Mouse (Mus musculus): ENCODE measurements around the gene Ephb1. TPM values are rescaled to one million over a fixed set of nuclear protein-coding genes. Genes with fewer than 3 reads are reported as not detected.
A peak's percentile ranks its signal among the peaks of the same experiment; 100 is the strongest.

The Ephb1 gene
- polyA plus RNA-seq, 1 experiment from 2014 or later = 6.1 TPM

DNA sequence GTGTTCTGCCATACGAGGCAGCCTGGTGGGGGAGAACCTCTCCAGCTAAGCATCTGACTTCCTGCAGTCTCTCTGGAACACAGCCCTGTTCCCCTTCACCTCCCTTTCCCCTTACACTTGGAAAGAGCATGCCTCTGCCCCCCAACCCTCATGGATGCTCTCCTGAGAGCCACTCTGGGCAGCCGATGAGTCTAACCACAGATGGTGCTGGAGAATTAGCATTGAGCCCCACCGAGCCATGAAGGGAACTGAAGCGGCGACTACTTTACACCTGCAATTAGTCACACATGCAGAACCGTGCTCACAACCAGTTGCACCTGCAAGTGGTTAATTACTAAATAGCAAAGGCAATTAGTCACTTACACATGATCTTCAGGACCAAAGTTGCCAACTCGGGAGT is 184.8 kb downstream of the Ephb1 start:
- no peaks in the 10 kb centered on the region for H3K4me1 ChIP-seq
- DNase-seq (ENCODE audit: low spot score) = no peak
- no peaks in the 10 kb centered on the region for H3K36me3 ChIP-seq (replicated peaks)
- no peaks in the 10 kb centered on the region for H3K27me3 ChIP-seq (replicated peaks; ENCODE audit: low read depth, poor library complexity, severe bottlenecking)
- WGBS = 84% methylated on average over 7 of the region's 7 CpGs
- no peak overlapping the region for H3K4me3 ChIP-seq
- H3K27ac ChIP-seq (replicated peaks) = no peak overlapping the region
- no peaks in the 10 kb centered on the region for H3K9me3 ChIP-seq

DNA sequence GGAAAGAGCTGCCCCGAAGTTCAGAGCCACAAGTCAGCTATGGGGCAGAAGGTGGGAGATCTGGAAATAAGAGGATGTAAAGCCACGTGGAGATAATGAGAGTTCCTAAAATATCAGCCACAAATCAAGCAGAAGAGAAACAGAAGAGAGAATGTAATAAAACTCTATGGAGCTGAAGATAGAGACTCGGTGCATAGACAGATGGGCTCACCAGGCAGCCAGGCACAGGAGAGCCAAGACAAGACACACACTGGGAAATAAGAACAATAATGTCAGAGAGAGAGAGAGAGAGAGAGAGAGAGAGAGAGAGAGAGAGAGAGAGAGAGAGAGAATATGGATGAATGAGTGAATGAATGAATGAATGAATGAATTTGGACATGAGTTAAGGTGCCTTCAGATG is 198.6 kb downstream of the Ephb1 start:
- 85% methylated on average over 3 of the region's 3 CpGs for WGBS
- DNase-seq (ENCODE audit: low spot score) = no peak
- Histone ChIP-seq H3K27me3 (replicated peaks; ENCODE audit: low read depth, poor library complexity, severe bottlenecking) (no peaks in the 10 kb centered on the region), H3K4me3 (no peak overlapping the region), H3K4me1 (0 out of 2 replicates have a peak, but pooled peaks cover 2% of the 10 kb centered on the region), H3K9me3 (no peaks in the 10 kb centered on the region), H3K36me3 (replicated peaks) (no peaks in the 10 kb centered on the region), H3K27ac (replicated peaks) (no peak overlapping the region)

DNA sequence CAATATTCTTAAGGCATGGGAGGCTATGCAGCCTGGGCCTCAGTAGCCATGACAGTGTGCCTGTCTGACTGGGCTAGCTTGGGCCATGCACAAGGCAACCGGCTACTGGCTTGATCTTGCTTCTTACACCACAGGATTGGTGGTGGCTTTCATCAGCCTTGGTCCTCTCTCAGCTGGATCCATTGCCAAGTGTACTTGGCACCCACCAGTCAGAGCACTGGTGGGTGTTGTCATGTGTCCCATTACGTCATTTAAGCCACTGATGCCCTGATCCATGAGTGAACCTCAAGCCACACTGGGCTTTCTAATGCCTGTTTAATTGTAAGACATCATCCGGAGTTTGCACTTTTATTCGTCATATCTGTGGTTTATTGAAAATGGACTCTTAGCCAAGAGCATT is 215.3 kb downstream of the Ephb1 start:
- no peaks in the 10 kb centered on the region for H3K4me1 ChIP-seq
- no peaks in the 10 kb centered on the region for H3K27me3 ChIP-seq (replicated peaks; ENCODE audit: low read depth, poor library complexity, severe bottlenecking)
- H3K27ac ChIP-seq (replicated peaks) = no peak overlapping the region
- WGBS = 88% methylated on average over 4 of the region's 4 CpGs
- DNase-seq (ENCODE audit: low spot score) = no peak
- H3K4me3 ChIP-seq = no peak overlapping the region
- H3K36me3 ChIP-seq (replicated peaks) = no peaks in the 10 kb centered on the region
- no peaks in the 10 kb centered on the region for H3K9me3 ChIP-seq

GRCm38 (mm10) chr9:102138671-102139070 is 215.8 kb downstream of the Ephb1 start:
- no peak for DNase-seq (ENCODE audit: low spot score)
- no peak overlapping the region for H3K27ac ChIP-seq (replicated peaks)
- WGBS = 91% methylated on average over 7 of the region's 7 CpGs

DNA sequence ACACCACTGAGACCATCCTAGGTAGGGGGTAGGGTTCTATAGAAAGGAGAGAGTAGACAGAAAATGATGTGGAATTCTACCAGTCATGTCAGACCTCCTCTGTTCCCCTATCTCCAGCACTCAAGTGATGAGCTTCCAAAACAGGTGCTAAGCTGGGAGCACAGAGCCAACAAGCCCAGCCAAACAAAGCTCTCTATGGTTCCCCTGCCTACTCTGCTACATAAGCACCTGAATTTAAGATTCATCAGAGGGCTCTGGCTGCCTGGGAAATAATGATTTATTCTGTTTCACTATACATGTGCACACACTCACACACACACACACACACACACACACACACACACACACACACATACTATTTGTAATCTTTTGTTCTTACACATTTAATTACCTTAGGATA is 216.3 kb downstream of the Ephb1 start:
- Histone ChIP-seq H3K9me3 (no peaks in the 10 kb centered on the region), H3K27me3 (replicated peaks; ENCODE audit: low read depth, poor library complexity, severe bottlenecking) (no peaks in the 10 kb centered on the region), H3K4me3 (no peak overlapping the region), H3K36me3 (replicated peaks) (no peaks in the 10 kb centered on the region), H3K27ac (replicated peaks) (no peak overlapping the region), H3K4me1 (no peaks in the 10 kb centered on the region)
- DNase-seq (ENCODE audit: low spot score) = no peak

More at GRCm38 (mm10) chr9:102138671-102139070, 215.8 kb downstream of the Ephb1 start:
- H3K36me3 ChIP-seq (replicated peaks) = no peaks in the 10 kb centered on the region
- H3K9me3 ChIP-seq = no peaks in the 10 kb centered on the region
- no peaks in the 10 kb centered on the region for H3K27me3 ChIP-seq (replicated peaks; ENCODE audit: low read depth, poor library complexity, severe bottlenecking)
- no peaks in the 10 kb centered on the region for H3K4me1 ChIP-seq
- H3K4me3 ChIP-seq = no peak overlapping the region

- no peak overlapping the region for H3K27ac ChIP-seq (replicated peaks)
- H3K4me1 ChIP-seq = peaks cover 13% of the 10 kb centered on the region
- H3K36me3 ChIP-seq (replicated peaks) = no peaks in the 10 kb centered on the region
- DNase-seq (ENCODE audit: low spot score) = no peak
- no peak overlapping the region for H3K4me3 ChIP-seq
- H3K27me3 ChIP-seq (replicated peaks; ENCODE audit: low read depth, poor library complexity, severe bottlenecking) = no peaks in the 10 kb centered on the region
- no peaks in the 10 kb centered on the region for H3K9me3 ChIP-seq
Observed at GRCm38 (mm10) chr9:102130506-102130905, 224.0 kb downstream of the Ephb1 start.

- DNase-seq (ENCODE audit: low spot score) = no peak
- Histone ChIP-seq H3K9me3 (no peaks in the 10 kb centered on the region), H3K4me3 (no peak overlapping the region), H3K36me3 (replicated peaks) (no peaks in the 10 kb centered on the region), H3K27me3 (replicated peaks; ENCODE audit: low read depth, poor library complexity, severe bottlenecking) (no peaks in the 10 kb centered on the region), H3K27ac (replicated peaks) (no peak overlapping the region), H3K4me1 (peaks cover 41% of the 10 kb centered on the region)
- 62% methylated on average over 3 of the region's 3 CpGs for WGBS
Observed at GRCm38 (mm10) chr9:102126510-102126909, 228.0 kb downstream of the Ephb1 start.

GRCm38 (mm10) chr9:102122880-102123453 is 231.5 kb downstream of the Ephb1 start:
- Histone ChIP-seq H3K27me3 (replicated peaks; ENCODE audit: low read depth, poor library complexity, severe bottlenecking) (no peaks in the 10 kb centered on the region), H3K27ac (replicated peaks) (no peak overlapping the region), H3K4me1 (peaks cover 41% of the 10 kb centered on the region), H3K4me3 (no peak overlapping the region), H3K36me3 (replicated peaks) (no peaks in the 10 kb centered on the region), H3K9me3 (no peaks in the 10 kb centered on the region)
- peak; percentile 25 for DNase-seq (ENCODE audit: low spot score)
- 17% methylated on average over 4 of the region's 4 CpGs for WGBS

GRCm38 (mm10) chr9:102119422-102119821 is 235.1 kb downstream of the Ephb1 start:
- DNase-seq (ENCODE audit: low spot score) = no peak
- H3K9me3 ChIP-seq = no peaks in the 10 kb centered on the region
- H3K4me1 ChIP-seq = peaks cover 19% of the 10 kb centered on the region
- no peak overlapping the region for H3K4me3 ChIP-seq
- no peaks in the 10 kb centered on the region for H3K27me3 ChIP-seq (replicated peaks; ENCODE audit: low read depth, poor library complexity, severe bottlenecking)
- no peaks in the 10 kb centered on the region for H3K36me3 ChIP-seq (replicated peaks)
- WGBS = 87% methylated on average over 3 of the region's 3 CpGs
- no peak overlapping the region for H3K27ac ChIP-seq (replicated peaks)

- Histone ChIP-seq H3K4me3 (no peak overlapping the region), H3K9me3 (no peaks in the 10 kb centered on the region), H3K27me3 (replicated peaks; ENCODE audit: low read depth, poor library complexity, severe bottlenecking) (no peaks in the 10 kb centered on the region), H3K36me3 (replicated peaks) (no peaks in the 10 kb centered on the region), H3K27ac (replicated peaks) (no peak overlapping the region), H3K4me1 (no peaks in the 10 kb centered on the region)
- no peak for DNase-seq (ENCODE audit: low spot score)
- 91% methylated on average over 10 of the region's 10 CpGs for WGBS
Observed at GRCm38 (mm10) chr9:102115326-102115725, 239.2 kb downstream of the Ephb1 start.

DNA sequence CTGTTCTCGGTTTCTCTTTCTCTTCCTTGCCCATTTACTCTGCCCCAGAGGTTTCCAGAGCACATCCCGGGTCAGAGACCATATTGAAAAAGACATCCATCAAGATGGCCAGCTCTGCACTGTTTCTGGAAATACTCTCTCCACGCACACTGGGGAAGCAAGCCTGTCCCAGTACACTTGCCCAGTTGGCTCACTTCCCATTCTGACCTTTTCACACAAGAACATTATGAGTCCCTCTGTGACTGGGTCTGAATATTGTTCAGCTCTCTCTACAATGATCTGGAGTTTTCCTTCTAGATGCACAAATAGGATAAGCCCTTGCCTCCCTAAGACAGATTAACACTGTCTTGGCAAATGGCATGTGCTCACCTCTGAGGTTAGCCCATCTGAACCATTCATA is 243.0 kb downstream of the Ephb1 start:
- DNase-seq (ENCODE audit: low spot score) = no peak
- H3K36me3 ChIP-seq (replicated peaks) = no peaks in the 10 kb centered on the region
- H3K4me1 ChIP-seq = peaks cover 14% of the 10 kb centered on the region
- WGBS = 80% methylated on average over 3 of the region's 3 CpGs
- H3K27me3 ChIP-seq (replicated peaks; ENCODE audit: low read depth, poor library complexity, severe bottlenecking) = 0 out of 2 replicates have a peak, but pooled peaks cover 4% of the 10 kb centered on the region
- H3K9me3 ChIP-seq = no peaks in the 10 kb centered on the region
- no peak overlapping the region for H3K27ac ChIP-seq (replicated peaks)
- H3K4me3 ChIP-seq = no peak overlapping the region

DNA sequence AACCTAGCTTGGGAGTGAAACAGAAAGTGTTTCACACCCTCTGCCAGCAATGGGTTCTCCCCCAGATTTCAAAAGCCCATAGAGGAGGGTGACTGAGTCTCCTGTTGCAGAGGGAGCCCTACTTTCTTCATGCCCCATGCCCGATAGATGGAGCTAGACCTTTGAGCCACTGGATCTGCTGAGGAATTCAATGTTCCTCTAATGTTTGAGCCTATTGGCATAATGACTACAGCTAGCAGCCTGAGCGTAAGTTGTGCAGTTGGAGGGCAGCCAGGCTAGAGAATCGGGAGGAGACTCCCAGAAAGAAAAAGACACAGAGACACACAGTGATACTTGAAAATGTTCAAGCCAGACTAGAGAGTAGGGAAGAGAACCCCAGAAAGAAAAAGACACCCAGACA is 246.5 kb downstream of the Ephb1 start:
- Histone ChIP-seq H3K36me3 (replicated peaks) (no peaks in the 10 kb centered on the region), H3K4me1 (peaks cover 14% of the 10 kb centered on the region), H3K9me3 (no peaks in the 10 kb centered on the region), H3K4me3 (no peak overlapping the region), H3K27me3 (replicated peaks; ENCODE audit: low read depth, poor library complexity, severe bottlenecking) (0 out of 2 replicates have a peak, but pooled peaks cover 4% of the 10 kb centered on the region), H3K27ac (replicated peaks) (no peak overlapping the region)
- 80% methylated on average over 3 of the region's 3 CpGs for WGBS
- DNase-seq (ENCODE audit: low spot score) = no peak

DNA sequence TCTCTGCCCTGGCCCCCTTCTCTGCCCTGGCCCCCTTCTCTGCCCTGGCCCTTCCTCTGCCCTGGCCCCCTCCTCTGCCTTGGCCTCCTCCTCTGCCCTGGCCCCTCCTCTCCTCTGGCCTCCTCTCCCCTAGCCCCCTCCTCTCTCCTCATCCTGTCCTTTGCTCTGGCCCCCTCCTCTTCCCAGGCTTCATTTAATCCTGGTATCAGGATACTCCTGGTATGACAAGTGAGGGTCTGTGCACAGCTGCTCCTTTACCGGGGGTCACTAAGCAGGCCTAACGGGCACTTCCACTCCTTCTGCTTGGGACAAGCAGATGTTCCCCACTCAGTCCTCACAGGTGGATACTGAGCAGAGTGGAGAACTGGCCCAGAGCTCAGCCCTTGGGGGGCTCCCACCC is 247.3 kb downstream of the Ephb1 start:
- no peak for DNase-seq (ENCODE audit: low spot score)
- 0 out of 2 replicates have a peak, but pooled peaks cover 4% of the 10 kb centered on the region for H3K27me3 ChIP-seq (replicated peaks; ENCODE audit: low read depth, poor library complexity, severe bottlenecking)
- H3K9me3 ChIP-seq = no peaks in the 10 kb centered on the region
- no peak overlapping the region for H3K4me3 ChIP-seq
- H3K4me1 ChIP-seq = peaks cover 14% of the 10 kb centered on the region
- no peaks in the 10 kb centered on the region for H3K36me3 ChIP-seq (replicated peaks)
- 46% methylated on average over 2 of the region's 2 CpGs for WGBS
- peak overlapping the region; percentile 44; the same call in 1 of the 2 replicates for H3K27ac ChIP-seq (replicated peaks)
